Mouse (Mus musculus) midbrain, embryonic 16.5 days (tissue): Measurements from ENCODE around the gene H2afz. TPM values are rescaled to one million over a fixed set of nuclear protein-coding genes. Genes with fewer than 3 reads are reported as not detected.
A peak's percentile ranks its signal among the peaks of the same experiment; 100 is the strongest.

ENCODE experiments used
- ATAC-seq: fragments of 200-750 bp; cut with Nextera tagmentation; 2 replicates; pipeline ENCODE4 v1.8.0; 2017; ENCODE audit warnings: moderate TSS enrichment
- H3K27ac ChIP-seq: fragments of 300-500 bp; sonication (generic); 2 replicates; pipeline ENCODE4 v1.5.1; 2014; ENCODE audit warnings: mild to moderate bottlenecking, low read length, mixed read lengths
- H3K27me3 ChIP-seq: fragments of 300-500 bp; sonication (generic); 2 replicates; pipeline ENCODE4 v1.6.1; 2014; ENCODE audit warnings: low read depth, low read length, mixed read lengths; ENCODE audit not compliant: control insufficient read depth, insufficient read depth
- H3K36me3 ChIP-seq: fragments of 300-500 bp; sonication (generic); 2 replicates; pipeline ENCODE4 v1.6.1; 2014; ENCODE audit warnings: mild to moderate bottlenecking, low read length, moderate library complexity, mixed read lengths; ENCODE audit not compliant: control insufficient read depth, insufficient read depth
- H3K4me1 ChIP-seq: fragments of 300-500 bp; sonication (generic); 2 replicates; pipeline ENCODE4 v1.6.1; 2014; ENCODE audit warnings: mild to moderate bottlenecking, low read length, mixed read lengths; ENCODE audit not compliant: control insufficient read depth, insufficient read depth
- H3K4me2 ChIP-seq: fragments of 300-500 bp; sonication (generic); 2 replicates; pipeline ENCODE4 v1.6.1; 2014; ENCODE audit warnings: mild to moderate bottlenecking, low read length, mixed read lengths
- H3K4me3 ChIP-seq: fragments of 300-500 bp; sonication (generic); 2 replicates; pipeline ENCODE4 v1.5.1; 2014; ENCODE audit warnings: low read depth, mild to moderate bottlenecking, low read length, moderate library complexity, mixed read lengths
- H3K9ac ChIP-seq: fragments of 300-500 bp; sonication (generic); 2 replicates; pipeline ENCODE4 v1.6.1; 2014; ENCODE audit warnings: low read depth, low read length, mixed read lengths
- H3K9me3 ChIP-seq: fragments of 300-500 bp; sonication (generic); replicated peaks from 2 replicates; pipeline ENCODE4 v1.6.1; 2014; ENCODE audit warnings: mild to moderate bottlenecking, low read length, mixed read lengths; ENCODE audit not compliant: control insufficient read depth, poor library complexity, severe bottlenecking
- WGBS: fragments of 180-500 bp; shearing (Covaris S2); extraction: QIAGEN DNeasy Blood & Tissue Kit; methylation state at CpG from one replicate; pipeline ENCODE4 v1.1.7; 2014; 5-methylcytosine and 5-hydroxymethylcytosine counted together
- polyA plus RNA-seq: library from polyadenylated mRNA; unstranded; fragments of >200 nt; fragmentation: Nextera tagmentation; extraction: Ambion mirVana; gene quantifications from 2 replicates; pipeline ENCODE4 v1.2.1, GENCODE M21; 2015

Gene H2afz
- polyA plus RNA-seq, 1 experiment from 2014 or later: 652 TPM

GRCm38 (mm10) chr3:137868094-137868913 lies 4.0 kb downstream of the H2afz start:
- peak overlapping the region; percentile 92 for H3K27ac ChIP-seq
- no peaks in the 10 kb centered on the region for H3K36me3 ChIP-seq
- peak overlapping the region; percentile 92 for H3K4me3 ChIP-seq
- peak overlapping the region; percentile 64 for H3K4me2 ChIP-seq
- peak overlapping the region; percentile 100 for H3K9ac ChIP-seq
- 3% methylated on average over 26 of the region's 26 CpGs for WGBS
- H3K27me3 ChIP-seq: no peaks in the 10 kb centered on the region
- no peaks in the 10 kb centered on the region for H3K9me3 ChIP-seq
- no peak for ATAC-seq
- peaks cover 18% of the 10 kb centered on the region for H3K4me1 ChIP-seq

DNA sequence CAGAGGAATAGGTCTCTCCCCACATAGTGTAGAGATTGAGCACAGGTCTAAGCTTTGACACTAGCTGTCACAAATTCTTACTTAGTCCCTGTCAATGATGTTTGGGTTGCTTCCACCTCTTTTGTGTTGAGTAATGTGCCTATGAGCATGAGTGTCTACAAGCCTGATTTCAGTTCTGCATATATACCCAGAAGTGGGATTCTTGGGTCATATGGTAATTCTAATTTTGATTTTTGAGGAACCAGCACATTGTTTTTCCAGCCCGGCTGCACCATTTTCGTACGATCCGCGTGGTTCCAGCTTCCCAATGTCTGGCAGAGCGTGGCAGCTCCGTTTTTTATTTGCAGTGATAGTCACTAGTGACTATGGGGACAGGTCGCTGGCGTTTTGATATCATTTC lies 5.1 kb downstream of the H2afz start:
- Histone ChIP-seq H3K9me3 (no peaks in the 10 kb centered on the region), H3K4me1 (peaks cover 16% of the 10 kb centered on the region), H3K4me2 (peak overlapping the region; percentile 16; the same call in 1 of the 2 replicates), H3K27me3 (no peaks in the 10 kb centered on the region), H3K4me3 (no peak overlapping the region), H3K27ac (no peak overlapping the region), H3K36me3 (no peaks in the 10 kb centered on the region), H3K9ac (no peak overlapping the region)
- 91% methylated on average over 9 of the region's 9 CpGs for WGBS
- ATAC-seq: no peak

DNA sequence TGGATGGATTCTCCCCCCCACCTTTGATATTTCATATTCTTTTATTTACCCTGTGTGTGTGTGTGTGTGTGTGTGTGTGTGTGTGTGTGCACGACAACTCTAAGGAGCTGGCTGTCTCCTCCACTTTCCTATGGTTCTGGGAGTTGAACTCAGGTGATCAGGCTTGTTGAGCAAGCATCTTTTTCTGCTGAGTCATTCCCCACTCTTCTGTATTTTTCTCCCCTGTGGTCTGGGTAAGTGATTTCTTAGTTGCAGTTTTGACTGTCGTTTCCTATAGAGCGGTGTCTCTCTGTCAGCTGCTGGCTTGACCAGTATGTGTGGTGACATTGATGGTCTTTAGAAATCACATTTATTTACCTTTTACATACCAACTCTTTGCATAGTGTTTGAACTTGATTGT lies 15.0 kb downstream of the H2afz start:
- Histone ChIP-seq H3K4me2 (no peak overlapping the region), H3K27ac (no peak overlapping the region), H3K36me3 (no peaks in the 10 kb centered on the region), H3K9me3 (no peaks in the 10 kb centered on the region), H3K9ac (no peak overlapping the region), H3K27me3 (no peaks in the 10 kb centered on the region), H3K4me3 (no peak overlapping the region), H3K4me1 (no peaks in the 10 kb centered on the region)
- WGBS: 83% methylated on average over 3 of the region's 3 CpGs
- ATAC-seq: no peak

GRCm38 (mm10) chr3:137880109-137880748 lies 15.9 kb downstream of the H2afz start:
- no peaks in the 10 kb centered on the region for H3K27me3 ChIP-seq
- H3K4me2 ChIP-seq: no peak overlapping the region
- H3K36me3 ChIP-seq: no peaks in the 10 kb centered on the region
- 60% methylated on average over 4 of the region's 4 CpGs for WGBS
- no peak for ATAC-seq
- no peaks in the 10 kb centered on the region for H3K9me3 ChIP-seq
- H3K4me1 ChIP-seq: no peaks in the 10 kb centered on the region
- H3K4me3 ChIP-seq: no peak overlapping the region
- H3K27ac ChIP-seq: no peak overlapping the region
- H3K9ac ChIP-seq: no peak overlapping the region

DNA sequence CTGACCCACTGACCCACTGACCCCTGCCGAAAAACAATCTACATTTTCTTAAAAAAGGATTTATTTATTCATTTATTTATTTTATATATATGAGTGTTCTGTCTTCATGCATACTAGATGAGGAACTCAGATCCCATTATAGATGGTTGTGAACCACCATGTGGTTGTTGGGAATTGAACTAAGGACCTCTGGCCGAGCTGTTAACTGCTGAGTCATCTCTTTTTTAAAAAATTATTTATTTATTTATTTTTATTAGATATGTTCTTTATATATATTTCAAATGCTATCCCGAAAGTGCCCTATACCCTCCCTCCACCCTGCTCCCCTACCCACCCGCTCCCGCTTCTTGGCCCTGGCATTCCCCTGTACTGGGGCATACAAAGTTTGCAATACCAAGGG lies 16.8 kb downstream of the H2afz start:
- no peaks in the 10 kb centered on the region for H3K9me3 ChIP-seq
- WGBS: 92% methylated on average over 5 of the region's 5 CpGs
- no peak overlapping the region for H3K9ac ChIP-seq
- H3K27ac ChIP-seq: no peak overlapping the region
- H3K27me3 ChIP-seq: no peaks in the 10 kb centered on the region
- H3K4me3 ChIP-seq: no peak overlapping the region
- H3K4me1 ChIP-seq: no peaks in the 10 kb centered on the region
- no peak for ATAC-seq
- no peak overlapping the region for H3K4me2 ChIP-seq
- H3K36me3 ChIP-seq: no peaks in the 10 kb centered on the region

- 64% methylated on average over 7 of the region's 7 CpGs for WGBS
- Histone ChIP-seq H3K9ac (no peak overlapping the region), H3K36me3 (peaks cover 16% of the 10 kb centered on the region), H3K4me2 (no peak overlapping the region), H3K9me3 (no peaks in the 10 kb centered on the region), H3K4me3 (no peak overlapping the region), H3K27ac (no peak overlapping the region), H3K4me1 (no peaks in the 10 kb centered on the region), H3K27me3 (no peaks in the 10 kb centered on the region)
- no peak for ATAC-seq
Observed at GRCm38 (mm10) chr3:137887961-137888360, 23.7 kb downstream of the H2afz start.

DNA sequence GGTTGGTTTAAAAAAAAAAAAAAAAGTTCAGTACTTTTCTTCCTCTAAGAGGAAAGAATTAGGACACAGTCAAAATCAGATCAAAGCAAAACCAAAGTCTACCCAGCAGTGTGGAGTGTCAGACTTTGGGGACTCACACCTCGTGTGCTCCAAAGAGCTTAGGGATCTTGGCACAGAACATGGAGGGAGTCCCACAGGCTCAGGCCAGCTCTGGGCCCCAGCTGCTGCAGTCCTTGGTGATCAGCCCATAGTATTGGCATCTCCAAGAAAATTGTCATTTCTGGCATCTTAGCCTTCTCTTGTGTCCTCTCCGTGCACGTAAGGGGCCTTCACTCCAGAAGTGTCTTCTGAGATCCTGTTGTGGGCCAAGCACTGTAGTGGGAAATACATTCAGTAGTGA lies 26.8 kb downstream of the H2afz start:
- Histone ChIP-seq H3K27ac (no peak overlapping the region), H3K9ac (no peak overlapping the region)
- 69% methylated on average over 3 of the region's 3 CpGs for WGBS

GRCm38 (mm10) chr3:137892118-137892517 lies 27.8 kb downstream of the H2afz start:
- H3K9me3 ChIP-seq: no peaks in the 10 kb centered on the region
- WGBS: 95% methylated on average over 4 of the region's 4 CpGs
- no peak for ATAC-seq

More for the DNA sequence above, 26.8 kb downstream of the H2afz start:
- no peaks in the 10 kb centered on the region for H3K27me3 ChIP-seq
- no peak for ATAC-seq
- H3K4me1 ChIP-seq: no peaks in the 10 kb centered on the region
- H3K9me3 ChIP-seq: no peaks in the 10 kb centered on the region
- H3K36me3 ChIP-seq: peaks cover 26% of the 10 kb centered on the region
- no peak overlapping the region for H3K4me3 ChIP-seq
- no peak overlapping the region for H3K4me2 ChIP-seq

DNA sequence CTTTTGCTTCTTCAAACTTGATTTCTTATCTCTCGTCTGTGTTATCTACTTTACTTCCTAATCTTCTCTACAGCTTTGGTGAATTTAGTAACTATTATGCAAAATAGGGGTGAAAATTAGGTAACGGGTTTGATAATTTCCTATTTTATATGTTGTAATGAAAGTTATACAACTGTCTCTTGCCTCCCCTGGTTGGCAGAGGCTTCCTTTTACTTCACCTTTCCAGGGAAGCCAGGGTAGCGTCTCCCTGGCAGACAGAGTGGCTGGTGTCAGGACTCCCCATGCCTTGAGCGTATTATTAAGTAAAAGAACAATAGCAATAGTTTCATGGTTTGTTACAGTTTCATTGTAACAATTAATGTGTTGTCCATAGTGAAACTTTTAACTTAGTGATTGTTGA lies 29.5 kb downstream of the H2afz start:
- WGBS: 76% methylated on average over 4 of the region's 4 CpGs
- ATAC-seq: no peak
- peaks cover 33% of the 10 kb centered on the region for H3K36me3 ChIP-seq
- H3K4me2 ChIP-seq: no peak overlapping the region
- no peaks in the 10 kb centered on the region for H3K27me3 ChIP-seq
- no peak overlapping the region for H3K4me3 ChIP-seq
- H3K9ac ChIP-seq: no peak overlapping the region
- no peaks in the 10 kb centered on the region for H3K9me3 ChIP-seq
- H3K27ac ChIP-seq: no peak overlapping the region
- no peaks in the 10 kb centered on the region for H3K4me1 ChIP-seq

More at GRCm38 (mm10) chr3:137892118-137892517, 27.8 kb downstream of the H2afz start:
- H3K4me3 ChIP-seq: no peak overlapping the region
- H3K36me3 ChIP-seq: peaks cover 26% of the 10 kb centered on the region
- no peak overlapping the region for H3K27ac ChIP-seq
- no peak overlapping the region for H3K9ac ChIP-seq
- no peaks in the 10 kb centered on the region for H3K27me3 ChIP-seq
- no peaks in the 10 kb centered on the region for H3K4me1 ChIP-seq
- H3K4me2 ChIP-seq: no peak overlapping the region
